Mouse (Mus musculus) liver, embryonic 14.5 days (tissue): ENCODE data around the gene Dync1i2. TPM values are rescaled to one million over a fixed set of nuclear protein-coding genes. Genes with fewer than 3 reads are reported as not detected.

Experiments used
- ATAC-seq: fragments of 200-750 bp; cut with Nextera tagmentation; 2 replicates; pipeline ENCODE4 v1.8.0; 2017; ENCODE audit warnings: moderate number of reproducible peaks, mild to moderate bottlenecking, moderate library complexity; ENCODE audit not compliant: insufficient read depth
- DNase-seq, 3 experiments: peaks; one replicate each; pipeline ENCODE4 v3.0.0-alpha.2; 2012 to 2013; ENCODE audit warnings: low read depth in 3 of 3, low spot score in 3 of 3
- H3K27ac ChIP-seq: fragments of 300-500 bp; sonication (generic); 2 replicates; pipeline ENCODE4 v1.5.1; 2014; ENCODE audit warnings: moderate library complexity, mild to moderate bottlenecking, control low read depth, inconsistent platforms
- H3K27me3 ChIP-seq: fragments of 300-500 bp; sonication (generic); 2 replicates; pipeline ENCODE4 v1.6.1; 2014; ENCODE audit warnings: mild to moderate bottlenecking, low read length, moderate library complexity; ENCODE audit not compliant: control insufficient read depth, insufficient read depth
- H3K36me3 ChIP-seq: fragments of 300-500 bp; sonication (generic); replicated peaks from 2 replicates; pipeline ENCODE4 v1.6.1; 2014; ENCODE audit warnings: low read depth; ENCODE audit not compliant: control insufficient read depth, insufficient read depth
- H3K4me1 ChIP-seq, 2 experiments: fragments of 200-500 bp in 1 of 2; fragments of 300-500 bp in 1 of 2; sonication (generic) in 1 of 2; replicated peaks; 2 replicates each; pipeline ENCODE4 v1.6.1; 2012 to 2014; ENCODE audit warnings: antibody characterized with exemption in 1 of 2, inconsistent platforms in 1 of 2, low read length in 1 of 2; ENCODE audit not compliant: control insufficient read depth in 2 of 2, insufficient read depth in 2 of 2
- H3K4me2 ChIP-seq: fragments of 300-500 bp; sonication (generic); 2 replicates; pipeline ENCODE4 v1.6.1; 2014; ENCODE audit warnings: low read depth, mild to moderate bottlenecking, control low read depth, moderate library complexity
- H3K4me3 ChIP-seq, 2 experiments: fragments of 200-500 bp in 1 of 2; fragments of 300-500 bp in 1 of 2; sonication (generic) in 1 of 2; 2 replicates each; pipeline ENCODE4 v1.5.1; 2012 to 2014; ENCODE audit warnings: low read depth in 2 of 2, low read length in 2 of 2, mild to moderate bottlenecking in 2 of 2, control low read depth in 1 of 2, inconsistent platforms in 1 of 2, moderate library complexity in 1 of 2; ENCODE audit not compliant: insufficient read depth in 1 of 2
- H3K9ac ChIP-seq: fragments of 300-500 bp; sonication (generic); replicated peaks from 2 replicates; pipeline ENCODE4 v1.6.1; 2014; ENCODE audit warnings: mild to moderate bottlenecking, control low read depth, moderate library complexity
- H3K9me3 ChIP-seq: fragments of 300-500 bp; sonication (generic); 2 replicates; pipeline ENCODE4 v1.6.1; 2016; ENCODE audit warnings: low read length, mixed read lengths; ENCODE audit not compliant: control insufficient read depth
- CTCF ChIP-seq: IDR thresholded peaks from 2 replicates; pipeline ENCODE4 v1.5.1; 2016; ENCODE audit warnings: antibody characterized with exemption, low read depth, control low read depth
- EP300 ChIP-seq: IDR thresholded peaks from 2 replicates; pipeline ENCODE4 v1.6.1; 2016; ENCODE audit warnings: antibody characterized with exemption, low read depth
- WGBS: fragments of 180-500 bp; shearing (Covaris S2); extraction: QIAGEN DNeasy Blood & Tissue Kit; methylation state at CpG from one replicate; pipeline ENCODE4 v1.1.7; 2014; ENCODE audit not compliant: insufficient replicate concordance; 5-methylcytosine and 5-hydroxymethylcytosine counted together
- polyA plus RNA-seq, 2 experiments: library from polyadenylated mRNA; depleted of rRNA in 1 of 2; stranded (reverse) in 1 of 2; unstranded in 1 of 2; fragments of >200 nt; fragmentation: Nextera tagmentation in 1 of 2; extraction: Ambion mirVana in 1 of 2; gene quantifications; 2 replicates each; pipeline versions ENCODE4 v1.2.1 to v1.2.3; 2012 to 2014

Dync1i2 gene
- polyA plus RNA-seq, 2 experiments: 24.8 to 29.9 TPM

- Histone ChIP-seq H3K4me2 (no peak overlapping the region), H3K27me3 (no peaks in the 10 kb centered on the region), H3K36me3 (peaks cover 26% of the 10 kb centered on the region), H3K9ac (no peak overlapping the region), H3K9me3 (no peaks in the 10 kb centered on the region), H3K4me3 (no peak overlapping the region), H3K27ac (no peak overlapping the region), H3K4me1 (peaks cover 0 to 5% of the 10 kb centered on the region in 2 experiments; a peak in 1 of 4 replicates)
- no peak for TF ChIP-seq EP300
- TF ChIP-seq CTCF: no peak
- no peak for ATAC-seq
- no peak for DNase-seq
- WGBS: 85% methylated on average over 7 of the region's 7 CpGs
These were observed 45.1 kb downstream of the Dync1i2 start for GRCm38 (mm10) chr2:71256581-71256980.

- no peaks in the 10 kb centered on the region for H3K9me3 ChIP-seq
- H3K4me3 ChIP-seq: no peak overlapping the region
- TF ChIP-seq EP300: no peak
- no peak for TF ChIP-seq CTCF
- ATAC-seq: no peak
- no peak overlapping the region for H3K9ac ChIP-seq
- peaks cover 14% of the 10 kb centered on the region for H3K36me3 ChIP-seq
- WGBS: 88% methylated on average over 20 of the region's 20 CpGs
- no peak overlapping the region for H3K4me2 ChIP-seq
- H3K27me3 ChIP-seq: no peaks in the 10 kb centered on the region
- no peak overlapping the region for H3K27ac ChIP-seq
- DNase-seq: no peak
- H3K4me1 ChIP-seq: peaks cover 5 to 13% of the 10 kb centered on the region in 2 experiments; a peak in 3 of 4 replicates
These were observed 53.1 kb downstream of the Dync1i2 start for GRCm38 (mm10) chr2:71264585-71264984.

GRCm38 (mm10) chr2:71268691-71269090 is 57.2 kb downstream of the Dync1i2 start:
- no peak overlapping the region for H3K4me3 ChIP-seq
- H3K27me3 ChIP-seq: no peaks in the 10 kb centered on the region
- ATAC-seq (peak; percentile 41; the same call in 1 of the 2 replicates), DNase-seq (peak in 2 of 3 experiments; percentile 67 to 74)
- H3K9me3 ChIP-seq: no peaks in the 10 kb centered on the region
- no peak overlapping the region; the same call in 1 of the 2 replicates for H3K27ac ChIP-seq
- WGBS: 64% methylated on average over 8 of the region's 8 CpGs
- TF ChIP-seq CTCF (no peak), EP300 (no peak)
- peaks cover 12 to 26% of the 10 kb centered on the region in 2 experiments for H3K4me1 ChIP-seq
- H3K4me2 ChIP-seq: no peak overlapping the region
- peaks cover 5% of the 10 kb centered on the region; the same call in 1 of the 2 replicates for H3K36me3 ChIP-seq
- H3K9ac ChIP-seq: no peak overlapping the region

- Histone ChIP-seq H3K27me3 (no peaks in the 10 kb centered on the region), H3K4me1 (peaks cover 12 to 28% of the 10 kb centered on the region in 2 experiments), H3K36me3 (peaks cover 5% of the 10 kb centered on the region; the same call in 1 of the 2 replicates), H3K27ac (no peak overlapping the region; the same call in 1 of the 2 replicates), H3K4me3 (no peak overlapping the region), H3K4me2 (no peak overlapping the region), H3K9me3 (no peaks in the 10 kb centered on the region), H3K9ac (no peak overlapping the region)
- DNase-seq: peak in 2 of 3 experiments; percentile 62 to 70
- WGBS: 9% methylated on average over 1 of the region's 1 CpGs
- TF ChIP-seq EP300: 0 out of 2 replicates have a peak, but pooled peaks have one; percentile 23
- no peak for TF ChIP-seq CTCF
- peak; percentile 56; the same call in 1 of the 2 replicates for ATAC-seq
These were observed 57.8 kb downstream of the Dync1i2 start for GRCm38 (mm10) chr2:71269332-71269731.

GRCm38 (mm10) chr2:71270085-71270484 is 58.6 kb downstream of the Dync1i2 start:
- 0 out of 2 replicates have a peak overlapping the region, but pooled peaks have one; percentile 14 for H3K9ac ChIP-seq
- ATAC-seq (peak; percentile 72; the same call in 1 of the 2 replicates), DNase-seq (peak; percentile 48 to 62 (median 60))
- H3K4me2 ChIP-seq: peak overlapping the region; percentile 56
- peaks cover 3% of the 10 kb centered on the region; the same call in 1 of the 2 replicates for H3K36me3 ChIP-seq
- no peaks in the 10 kb centered on the region for H3K9me3 ChIP-seq
- H3K27ac ChIP-seq: 0 out of 2 replicates have a peak overlapping the region, but pooled peaks have one; percentile 17
- TF ChIP-seq CTCF (no peak), EP300 (no peak)
- no peaks in the 10 kb centered on the region for H3K27me3 ChIP-seq
- H3K4me3 ChIP-seq: no peak overlapping the region
- H3K4me1 ChIP-seq: peaks cover 12 to 28% of the 10 kb centered on the region in 2 experiments
- 12% methylated on average over 4 of the region's 4 CpGs for WGBS
